ENCODE assay signal across 30 mouse cellular contexts in genomic region chr1:94008826-94009225, GRCm38 (mm10). TPM values are rescaled to one million over a fixed set of nuclear protein-coding genes. Genes with fewer than 3 reads are reported as not detected.
DNase-seq lines count a peak whose midpoint lies in the region; ATAC-seq and TF ChIP-seq lines count a peak whose summit lies in the region.
"Not testable (repeated sequence)": the region's sequence is repeated elsewhere in the genome, so short reads cannot be mapped to it uniquely, and the experiment has no call there.
"Had no signal": no experiment of that assay in that cellular context is flagged by ENCODE, and none has a peak within 500 bp of the region (broad histone marks: within the 10 kb centered on the region; RNA-seq: fewer than 3 reads in every experiment).

No protein-coding gene starts in this region.

- H3K9me3 ChIP-seq in embryonic facial prominence, embryonic 14.5 days (ENCODE audit: control insufficient read depth, low read length); limb, embryonic 12.5 days: not testable (repeated sequence)

- not testable (repeated sequence) for H3K4me2 ChIP-seq in embryonic facial prominence, embryonic 14.5 days (ENCODE audit: low read depth, low read length); limb, embryonic 12.5 days

- not testable (repeated sequence) for H3K4me3 ChIP-seq in embryonic facial prominence, embryonic 14.5 days (ENCODE audit: low read depth, low read length); layer of hippocampus, adult 2 months; limb, embryonic 12.5 days (replicated peaks)

- H3K27me3 ChIP-seq in embryonic facial prominence, embryonic 14.5 days (replicated peaks; ENCODE audit: control insufficient read depth, insufficient read depth, low read length); limb, embryonic 12.5 days: not testable (repeated sequence)

- DNase-seq in embryonic facial prominence, embryonic 14.5 days (ENCODE audit: low spot score) = peak; percentile 78
- DNase-seq in frontal cortex, postnatal 25 days (ENCODE audit: low spot score in 2 of 2) = peak; percentile 41 to 57
- DNase-seq in layer of hippocampus, adult 2 months (ENCODE audit: low spot score in 2 of 2) = peak; percentile 70 to 89
- DNase-seq in layer of hippocampus, postnatal 14 days (ENCODE audit: low spot score in 2 of 2) = peak; percentile 63 to 84
- peak; percentile 40 to 92 for DNase-seq in left cerebral cortex, adult 8-10 months (ENCODE audit: low spot score in 2 of 2)
- peak; percentile 75 to 87 for DNase-seq in right cerebral cortex, postnatal 10 days (ENCODE audit: low spot score in 2 of 2)

- H3K36me3 ChIP-seq in embryonic facial prominence, embryonic 14.5 days (ENCODE audit: control insufficient read depth, insufficient read depth, low read length); limb, embryonic 12.5 days: not testable (repeated sequence)

- ATAC-seq in embryonic facial prominence, embryonic 14.5 days (ENCODE audit: low read depth) = peak; percentile 63; the same call in 1 of the 2 replicates
- peak; percentile 52; the same call in 1 of the 2 replicates for ATAC-seq in limb, embryonic 12.5 days (ENCODE audit: insufficient number of reproducible peaks, insufficient read depth, low FRiP score, low TSS enrichment, low read depth)

- TF ChIP-seq CTCF in layer of hippocampus, adult 2 months (conservative IDR thresholded peaks at IDR 0.05) = not testable (repeated sequence)

- H3K27ac ChIP-seq in embryonic facial prominence, embryonic 14.5 days (replicated peaks; ENCODE audit: low read depth, low read length); limb, embryonic 12.5 days: not testable (repeated sequence)
- peak overlapping the region; percentile 75; the same call in 1 of the 2 replicates for H3K27ac ChIP-seq in layer of hippocampus, adult 2 months

- not testable (repeated sequence) for H3K4me1 ChIP-seq in embryonic facial prominence, embryonic 14.5 days (ENCODE audit: control insufficient read depth, insufficient read depth, low read length); limb, embryonic 12.5 days (replicated peaks)

- not testable (repeated sequence) for H3K9ac ChIP-seq in embryonic facial prominence, embryonic 14.5 days (ENCODE audit: low read depth, low read length); limb, embryonic 12.5 days (replicated peaks)

- 49% methylated on average over 13 of the region's 19 CpGs for WGBS in embryonic facial prominence, embryonic 14.5 days
- 76% methylated on average over 16 of the region's 19 CpGs for whole genome bisulfite sequencing in limb, embryonic 12.5 days

RNA-seq across cellular contexts. Expression of gene Neu4, which starts 11.4 kb away (rescaled TPM):
- not detected in 2 replicates for polyA plus RNA-seq in embryonic facial prominence, embryonic 14.5 days (2014; fragmentation: Nextera tagmentation; extraction: Ambion mirVana)
- total RNA-seq in layer of hippocampus, adult 2 months (2021) = 10 to 100 TPM in 1 of 2 experiments, 1 to 10 TPM in 1; 9.4 to 10.6 TPM
- 10 to 100 TPM; 22.6 to 25.3 TPM for total RNA-seq in layer of hippocampus, postnatal 14 days (2021)
- 1 to 10 TPM; 4.7 to 9.3 (median 6.2) TPM for total RNA-seq in left cerebral cortex, adult 8-10 months (2022)
- polyA plus RNA-seq in limb, embryonic 12.5 days (2016; fragmentation: Nextera tagmentation; extraction: Ambion mirVana) = not detected in 2 replicates
- total RNA-seq: adrenal gland, postnatal 14 days; gastrocnemius, postnatal 10 days; heart, postnatal 10 days; hematopoietic stem cell, adult 5-6 weeks had no signal
- polyA plus RNA-seq: CD4-positive, CD25-positive, alpha-beta regulatory T cell, adult 4 months; embryonic facial prominence, embryonic 15.5 days; forebrain, embryonic 12.5 days; gonadal fat pad, adult 2 months; kidney, embryonic 14.5 days; limb, embryonic 15.5 days; liver, embryonic 13.5 days; lung, postnatal 0 days; midbrain, embryonic 12.5 days; myocyte; neural tube, embryonic 12.5 days; spleen, adult 2 months; stomach, postnatal 0 days; thymus, adult 2 months had no signal

RNA-seq across cellular contexts. Expression of gene Gal3st2c, which starts 18.5 kb away (rescaled TPM):
- polyA plus RNA-seq in embryonic facial prominence, embryonic 14.5 days (2014; fragmentation: Nextera tagmentation; extraction: Ambion mirVana) = 0.04 TPM in 1 of 2 replicates, not detected in the other
- total RNA-seq in layer of hippocampus, adult 2 months (2021) = under 1 TPM in 1 of 2 experiments, not detected in 1; 0.10 TPM
- under 1 TPM; 0.05 TPM for total RNA-seq in layer of hippocampus, postnatal 14 days (2021)
- under 1 TPM in 2 of 4 experiments, not detected in 2; 0.07 to 0.12 TPM for total RNA-seq in left cerebral cortex, adult 8-10 months (2022)
- not detected in 2 replicates for polyA plus RNA-seq in limb, embryonic 12.5 days (2016; fragmentation: Nextera tagmentation; extraction: Ambion mirVana)
- total RNA-seq: forebrain, postnatal 0 days; hematopoietic stem cell, adult 5-6 weeks; midbrain, postnatal 0 days had no signal
- polyA plus RNA-seq: embryonic facial prominence, embryonic 15.5 days; forebrain, embryonic 12.5 days; forebrain, postnatal 0 days; heart, embryonic 13.5 days; hindbrain, embryonic 14.5 days; kidney, embryonic 14.5 days; limb, embryonic 15.5 days; liver, embryonic 13.5 days; lung, postnatal 0 days; midbrain, embryonic 12.5 days; midbrain, postnatal 0 days; myocyte; neural tube, embryonic 12.5 days; stomach, postnatal 0 days had no signal

RNA-seq across cellular contexts. Expression of gene Pdcd1, which starts 43.5 kb away (rescaled TPM):
- 0.25 TPM in 1 of 2 replicates, not detected in the other for polyA plus RNA-seq in embryonic facial prominence, embryonic 14.5 days (2014; fragmentation: Nextera tagmentation; extraction: Ambion mirVana)
- under 1 TPM in 1 of 2 experiments, not detected in 1; 0.31 TPM for total RNA-seq in layer of hippocampus, adult 2 months (2021)
- not detected for total RNA-seq in layer of hippocampus, postnatal 14 days (2021)
- total RNA-seq in left cerebral cortex, adult 8-10 months (2022) = 1 to 10 TPM in 2 of 4 experiments, under 1 TPM in 1, not detected in 1; 0.49 to 3.6 (median 2.9) TPM
- polyA plus RNA-seq in limb, embryonic 12.5 days (2016; fragmentation: Nextera tagmentation; extraction: Ambion mirVana) = not detected in 2 replicates
- total RNA-seq: adrenal gland, postnatal 14 days; forebrain, postnatal 0 days; gastrocnemius, postnatal 10 days; heart, adult 8-10 months; heart, postnatal 10 days; hematopoietic stem cell, adult 5-6 weeks; midbrain, postnatal 0 days had no signal
- polyA plus RNA-seq: forebrain, postnatal 0 days; hindbrain, embryonic 14.5 days; kidney, embryonic 14.5 days; liver, embryonic 13.5 days; midbrain, embryonic 12.5 days; midbrain, postnatal 0 days; myocyte; neural tube, embryonic 12.5 days; stomach, postnatal 0 days had no signal
